In genomic region chr5:125304245-125304856, GRCm38 (mm10) we compare ENCODE assay signal across 8 mouse cellular contexts. TPM values are rescaled to one million over a fixed set of nuclear protein-coding genes. Genes with fewer than 3 reads are reported as not detected.
DNase-seq lines count a peak whose midpoint lies in the region; ATAC-seq lines count a peak whose summit lies in the region.

No protein-coding gene starts in this region.

- H3K9me3 ChIP-seq in heart, embryonic 11.5 days (replicated peaks; ENCODE audit: control insufficient read depth, low read length) = peaks cover 5% of the 10 kb centered on the region; the same call in 1 of the 2 replicates
- no peaks in the 10 kb centered on the region for H3K9me3 ChIP-seq in forebrain, embryonic 14.5 days (replicated peaks; ENCODE audit: control insufficient read depth, low read length)
- H3K9me3 ChIP-seq in midbrain, embryonic 10.5 days (replicated peaks) = no peaks in the 10 kb centered on the region

- H3K4me2 ChIP-seq in heart, embryonic 11.5 days = no peak overlapping the region
- 0 out of 2 replicates have a peak overlapping the region, but pooled peaks have one; percentile 12 for H3K4me2 ChIP-seq in forebrain, embryonic 14.5 days (ENCODE audit: low read length)

- no peak for DNase-seq in heart, postnatal 14 days
- DNase-seq in forebrain, embryonic 14.5 days (ENCODE audit: low spot score) = peak; percentile 65
- peak; percentile 71 for DNase-seq in kidney, postnatal 10 days
- DNase-seq in midbrain, embryonic 10.5 days (ENCODE audit: low spot score) = peak; percentile 82
- no peak for DNase-seq in ovary, adult 18-20 months (ENCODE audit: low spot score)
- DNase-seq in layer of hippocampus, adult 18-20 months (ENCODE audit: low spot score in 2 of 2) = no peak
- no peak for DNase-seq in right cerebral cortex, postnatal 25 days

- no peak overlapping the region for H3K27ac ChIP-seq in heart, embryonic 11.5 days (ENCODE audit: low read depth, low read length)
- H3K27ac ChIP-seq in forebrain, embryonic 14.5 days (ENCODE audit: low read depth, low read length) = no peak overlapping the region
- H3K27ac ChIP-seq in midbrain, embryonic 10.5 days (replicated peaks) = 0 out of 2 replicates have a peak overlapping the region, but pooled peaks have one; percentile 0

- 23% methylated on average over 18 of the region's 18 CpGs for WGBS in heart, embryonic 11.5 days (ENCODE audit: insufficient replicate concordance)
- 21% methylated on average over 18 of the region's 18 CpGs for WGBS in forebrain, embryonic 14.5 days
- 20% methylated on average over 18 of the region's 18 CpGs for WGBS in midbrain, embryonic 10.5 days

- H3K27me3 ChIP-seq in heart, embryonic 11.5 days (ENCODE audit: control insufficient read depth, insufficient read depth, low read length) = no peaks in the 10 kb centered on the region
- no peaks in the 10 kb centered on the region for H3K27me3 ChIP-seq in forebrain, embryonic 14.5 days (replicated peaks; ENCODE audit: control insufficient read depth, insufficient read depth, low read length)
- H3K27me3 ChIP-seq in midbrain, embryonic 10.5 days (ENCODE audit: low read depth, poor library complexity, severe bottlenecking) = no peaks in the 10 kb centered on the region

- peaks cover 14% of the 10 kb centered on the region for H3K4me1 ChIP-seq in heart, embryonic 11.5 days (ENCODE audit: control insufficient read depth, insufficient read depth, low read length)
- H3K4me1 ChIP-seq in forebrain, embryonic 14.5 days (ENCODE audit: control insufficient read depth, insufficient read depth, low read length) = no peaks in the 10 kb centered on the region
- peaks cover 30% of the 10 kb centered on the region for H3K4me1 ChIP-seq in midbrain, embryonic 10.5 days

- peak; percentile 29; the same call in 1 of the 2 replicates for ATAC-seq in heart, embryonic 11.5 days (replicated peaks; ENCODE audit: insufficient number of reproducible peaks, low FRiP score, low TSS enrichment)
- peak; percentile 72 for ATAC-seq in forebrain, embryonic 14.5 days

- no peak overlapping the region for H3K4me3 ChIP-seq in heart, embryonic 11.5 days (ENCODE audit: low read depth, low read length)
- H3K4me3 ChIP-seq in forebrain, embryonic 14.5 days (ENCODE audit: low read depth, low read length) = no peak overlapping the region
- peak overlapping the region; percentile 20 for H3K4me3 ChIP-seq in midbrain, embryonic 10.5 days

- peaks cover 11% of the 10 kb centered on the region for H3K36me3 ChIP-seq in heart, embryonic 11.5 days (ENCODE audit: control insufficient read depth, insufficient read depth, low read length)
- H3K36me3 ChIP-seq in forebrain, embryonic 14.5 days (ENCODE audit: control insufficient read depth, insufficient read depth, low read length) = peaks cover 8% of the 10 kb centered on the region
- H3K36me3 ChIP-seq in midbrain, embryonic 10.5 days = peaks cover 35% of the 10 kb centered on the region

- intact Hi-C loops in heart, postnatal 14 days (cut with DNase I) = no loop called here

- H3K9ac ChIP-seq in heart, embryonic 11.5 days (ENCODE audit: low read depth, low read length) = no peak overlapping the region
- no peak overlapping the region for H3K9ac ChIP-seq in forebrain, embryonic 14.5 days (ENCODE audit: low read length)

RNA-seq across cellular contexts. Expression of gene Scarb1, which starts 36.5 kb away (rescaled TPM):
- polyA plus RNA-seq in heart, embryonic 11.5 days (2014; fragmentation: Nextera tagmentation; extraction: Ambion mirVana) = 57.1 and 67.0 TPM in 2 replicates
- total RNA-seq in heart, postnatal 14 days (2021) = 10 to 100 TPM; 60.1 to 77.5 TPM
- 17.6 and 21.7 TPM in 2 replicates for polyA plus RNA-seq in forebrain, embryonic 14.5 days (2014; fragmentation: Nextera tagmentation; extraction: Ambion mirVana)
- 48.1 and 52.3 TPM in 2 replicates for polyA plus RNA-seq in midbrain, embryonic 10.5 days (2016; fragmentation: Nextera tagmentation; extraction: Ambion mirVana)
- total RNA-seq in layer of hippocampus, adult 18-20 months (2021) = 10 to 100 TPM; 29.4 to 32.7 TPM

Comparison
In these comparisons a context has a peak if more than half of its experiments do, and no peak if none do; other contexts are left out.
1. DNase-seq: peak in forebrain, embryonic 14.5 days (single experiment), kidney, postnatal 10 days (single experiment) and midbrain, embryonic 10.5 days (single experiment); none in heart, postnatal 14 days (0 of 2), ovary, adult 18-20 months (single experiment), layer of hippocampus, adult 18-20 months (0 of 2) and right cerebral cortex, postnatal 25 days (single experiment).